Mouse (Mus musculus): ENCODE results near the gene Adam30. TPM values are rescaled to one million over a fixed set of nuclear protein-coding genes. Genes with fewer than 3 reads are reported as not detected.

Adam30 gene
- polyA plus RNA-seq, 1 experiment from 2014 or later: not detected

- Histone ChIP-seq H3K4me1 (replicated peaks; ENCODE audit: control insufficient read depth, insufficient read depth, low read length) (no peaks in the 10 kb centered on the region), H3K4me3 (ENCODE audit: low read depth, low read length) (no peak overlapping the region), H3K36me3 (ENCODE audit: control insufficient read depth, insufficient read depth) (peaks cover 51% of the 10 kb centered on the region), H3K9ac (ENCODE audit: low read depth, low read length) (no peak overlapping the region), H3K27ac (ENCODE audit: low read depth, low read length) (no peak overlapping the region), H3K4me2 (replicated peaks; ENCODE audit: low read depth) (no peak overlapping the region), H3K9me3 (ENCODE audit: control insufficient read depth) (no peaks in the 10 kb centered on the region), H3K27me3 (replicated peaks; ENCODE audit: control insufficient read depth, insufficient read depth, low read length) (no peaks in the 10 kb centered on the region)
- no peak for TF ChIP-seq CTCF (IDR thresholded peaks at IDR 0.05; ENCODE audit: low read depth)
- no peak for ATAC-seq
- 96% methylated on average over 8 of the region's 8 CpGs for WGBS
Measured at GRCm38 (mm10) chr3:98132636-98133035, 27.8 kb upstream of the Adam30 start.

- no peak for TF ChIP-seq CTCF (IDR thresholded peaks at IDR 0.05; ENCODE audit: low read depth)
- H3K4me2 ChIP-seq (replicated peaks; ENCODE audit: low read depth): no peak overlapping the region
- peaks cover 80% of the 10 kb centered on the region for H3K36me3 ChIP-seq (ENCODE audit: control insufficient read depth, insufficient read depth)
- H3K27me3 ChIP-seq (replicated peaks; ENCODE audit: control insufficient read depth, insufficient read depth, low read length): no peaks in the 10 kb centered on the region
- no peak overlapping the region for H3K27ac ChIP-seq (ENCODE audit: low read depth, low read length)
- no peak overlapping the region for H3K4me3 ChIP-seq (ENCODE audit: low read depth, low read length)
- WGBS: 93% methylated on average over 15 of the region's 15 CpGs
- no peak for ATAC-seq
- H3K9ac ChIP-seq (ENCODE audit: low read depth, low read length): no peak overlapping the region
- no peaks in the 10 kb centered on the region for H3K4me1 ChIP-seq (replicated peaks; ENCODE audit: control insufficient read depth, insufficient read depth, low read length)
- H3K9me3 ChIP-seq (ENCODE audit: control insufficient read depth): no peaks in the 10 kb centered on the region
Measured at GRCm38 (mm10) chr3:98141456-98141855, 19.0 kb upstream of the Adam30 start.

- 93% methylated on average over 13 of the region's 13 CpGs for WGBS
- Histone ChIP-seq H3K9me3 (ENCODE audit: control insufficient read depth) (no peaks in the 10 kb centered on the region), H3K4me1 (replicated peaks; ENCODE audit: control insufficient read depth, insufficient read depth, low read length) (no peaks in the 10 kb centered on the region), H3K9ac (ENCODE audit: low read depth, low read length) (no peak overlapping the region), H3K27ac (ENCODE audit: low read depth, low read length) (no peak overlapping the region), H3K27me3 (replicated peaks; ENCODE audit: control insufficient read depth, insufficient read depth, low read length) (no peaks in the 10 kb centered on the region), H3K4me2 (replicated peaks; ENCODE audit: low read depth) (no peak overlapping the region), H3K4me3 (ENCODE audit: low read depth, low read length) (no peak overlapping the region), H3K36me3 (ENCODE audit: control insufficient read depth, insufficient read depth) (peaks cover 80% of the 10 kb centered on the region)
- ATAC-seq: no peak
- no peak for TF ChIP-seq CTCF (IDR thresholded peaks at IDR 0.05; ENCODE audit: low read depth)
Measured at GRCm38 (mm10) chr3:98142862-98143261, 17.6 kb upstream of the Adam30 start.

- 80% methylated on average over 10 of the region's 10 CpGs for WGBS
Measured at GRCm38 (mm10) chr3:98145204-98145603, 15.2 kb upstream of the Adam30 start.

GRCm38 (mm10) chr3:98146471-98147410 lies 13.7 kb upstream of the Adam30 start:
- 95% methylated on average over 29 of the region's 29 CpGs for WGBS
- TF ChIP-seq CTCF (IDR thresholded peaks at IDR 0.05; ENCODE audit: low read depth): no peak
- H3K4me1 ChIP-seq (replicated peaks; ENCODE audit: control insufficient read depth, insufficient read depth, low read length): no peaks in the 10 kb centered on the region
- no peak for ATAC-seq
- H3K36me3 ChIP-seq (ENCODE audit: control insufficient read depth, insufficient read depth): peaks cover 52% of the 10 kb centered on the region
- H3K4me3 ChIP-seq (ENCODE audit: low read depth, low read length): no peak overlapping the region
- no peak overlapping the region for H3K4me2 ChIP-seq (replicated peaks; ENCODE audit: low read depth)
- no peaks in the 10 kb centered on the region for H3K9me3 ChIP-seq (ENCODE audit: control insufficient read depth)
- no peaks in the 10 kb centered on the region for H3K27me3 ChIP-seq (replicated peaks; ENCODE audit: control insufficient read depth, insufficient read depth, low read length)
- no peak overlapping the region for H3K9ac ChIP-seq (ENCODE audit: low read depth, low read length)
- no peak overlapping the region for H3K27ac ChIP-seq (ENCODE audit: low read depth, low read length)

More at GRCm38 (mm10) chr3:98145204-98145603, 15.2 kb upstream of the Adam30 start:
- Histone ChIP-seq H3K9ac (ENCODE audit: low read depth, low read length) (no peak overlapping the region), H3K36me3 (ENCODE audit: control insufficient read depth, insufficient read depth) (peaks cover 60% of the 10 kb centered on the region), H3K27ac (ENCODE audit: low read depth, low read length) (no peak overlapping the region), H3K27me3 (replicated peaks; ENCODE audit: control insufficient read depth, insufficient read depth, low read length) (no peaks in the 10 kb centered on the region), H3K4me3 (ENCODE audit: low read depth, low read length) (no peak overlapping the region), H3K4me1 (replicated peaks; ENCODE audit: control insufficient read depth, insufficient read depth, low read length) (no peaks in the 10 kb centered on the region), H3K4me2 (replicated peaks; ENCODE audit: low read depth) (no peak overlapping the region), H3K9me3 (ENCODE audit: control insufficient read depth) (no peaks in the 10 kb centered on the region)
- no peak for TF ChIP-seq CTCF (IDR thresholded peaks at IDR 0.05; ENCODE audit: low read depth)
- no peak for ATAC-seq

- Histone ChIP-seq H3K27me3 (replicated peaks; ENCODE audit: control insufficient read depth, insufficient read depth, low read length) (no peaks in the 10 kb centered on the region), H3K4me3 (ENCODE audit: low read depth, low read length) (no peak overlapping the region), H3K36me3 (ENCODE audit: control insufficient read depth, insufficient read depth) (peaks cover 48% of the 10 kb centered on the region), H3K27ac (ENCODE audit: low read depth, low read length) (no peak overlapping the region), H3K4me2 (replicated peaks; ENCODE audit: low read depth) (no peak overlapping the region), H3K9ac (ENCODE audit: low read depth, low read length) (no peak overlapping the region), H3K4me1 (replicated peaks; ENCODE audit: control insufficient read depth, insufficient read depth, low read length) (no peaks in the 10 kb centered on the region), H3K9me3 (ENCODE audit: control insufficient read depth) (no peaks in the 10 kb centered on the region)
- 94% methylated on average over 14 of the region's 14 CpGs for WGBS
- no peak for TF ChIP-seq CTCF (IDR thresholded peaks at IDR 0.05; ENCODE audit: low read depth)
- no peak for ATAC-seq
Measured at GRCm38 (mm10) chr3:98147706-98148105, 12.7 kb upstream of the Adam30 start.
